Mouse (Mus musculus) cerebellum, adult 9-11 months (tissue): ENCODE measurements around the gene Isg15.
A peak's percentile ranks its signal among the peaks of the same experiment; 100 is the strongest.

Source experiments
- DNase-seq: peaks from one replicate; pipeline ENCODE4 v3.0.0; 2022

Isg15 gene

GRCm38 (mm10) chr4:156202462-156202893 lies 1.9 kb upstream of the Isg15 start:
- DNase-seq = peak; percentile 40

GRCm38 (mm10) chr4:156197829-156198205 lies 2.8 kb downstream of the Isg15 start:
- peak; percentile 91 for DNase-seq

GRCm38 (mm10) chr4:156197131-156197828 lies 3.3 kb downstream of the Isg15 start, which contains the start of gene Agrn:
Gene Agrn, minus strand, starts transcription at chr4:156197488.
- peak; percentile 76 for DNase-seq

- DNase-seq = peak; percentile 72
Observed at GRCm38 (mm10) chr4:156195927-156196870, 4.4 kb downstream of the Isg15 start.

- no peak for DNase-seq
Observed at GRCm38 (mm10) chr4:156194346-156194745, 6.3 kb downstream of the Isg15 start.

- no peak for DNase-seq
Observed at GRCm38 (mm10) chr4:156193906-156194305, 6.7 kb downstream of the Isg15 start.

GRCm38 (mm10) chr4:156193200-156193590 lies 7.4 kb downstream of the Isg15 start:
- DNase-seq = no peak

GRCm38 (mm10) chr4:156192421-156193199 lies 8.0 kb downstream of the Isg15 start:
- no peak for DNase-seq

- DNase-seq = peak; percentile 41
Observed at GRCm38 (mm10) chr4:156188811-156189323, 11.8 kb downstream of the Isg15 start.

- no peak for DNase-seq
Observed at GRCm38 (mm10) chr4:156188162-156188810, 12.3 kb downstream of the Isg15 start.

GRCm38 (mm10) chr4:156185950-156186850 lies 14.4 kb downstream of the Isg15 start:
- no peak for DNase-seq

GRCm38 (mm10) chr4:156185456-156185949 lies 15.1 kb downstream of the Isg15 start:
- no peak for DNase-seq

- no peak for DNase-seq
Observed at GRCm38 (mm10) chr4:156184291-156184954, 16.2 kb downstream of the Isg15 start.

- no peak for DNase-seq
Observed at GRCm38 (mm10) chr4:156183747-156184146, 16.9 kb downstream of the Isg15 start.

- DNase-seq = no peak
Observed at GRCm38 (mm10) chr4:156177630-156178029, 23.0 kb downstream of the Isg15 start.

GRCm38 (mm10) chr4:156171828-156172227 lies 28.8 kb downstream of the Isg15 start:
- no peak for DNase-seq

- no peak for DNase-seq
Observed at GRCm38 (mm10) chr4:156169129-156169528, 31.5 kb downstream of the Isg15 start.

GRCm38 (mm10) chr4:156168611-156169010 lies 32.0 kb downstream of the Isg15 start:
- no peak for DNase-seq

GRCm38 (mm10) chr4:156166477-156166876 lies 34.1 kb downstream of the Isg15 start:
- no peak for DNase-seq

- DNase-seq = no peak
Observed at GRCm38 (mm10) chr4:156154771-156155170, 45.8 kb downstream of the Isg15 start.
